Mouse (Mus musculus): ENCODE measurements around the gene Atp8a2. TPM values are rescaled to one million over a fixed set of nuclear protein-coding genes. Genes with fewer than 3 reads are reported as not detected.
A peak's percentile ranks its signal among the peaks of the same experiment; 100 is the strongest.

Gene Atp8a2
- polyA plus RNA-seq, 1 experiment from 2014 or later = 4.9 TPM

DNA sequence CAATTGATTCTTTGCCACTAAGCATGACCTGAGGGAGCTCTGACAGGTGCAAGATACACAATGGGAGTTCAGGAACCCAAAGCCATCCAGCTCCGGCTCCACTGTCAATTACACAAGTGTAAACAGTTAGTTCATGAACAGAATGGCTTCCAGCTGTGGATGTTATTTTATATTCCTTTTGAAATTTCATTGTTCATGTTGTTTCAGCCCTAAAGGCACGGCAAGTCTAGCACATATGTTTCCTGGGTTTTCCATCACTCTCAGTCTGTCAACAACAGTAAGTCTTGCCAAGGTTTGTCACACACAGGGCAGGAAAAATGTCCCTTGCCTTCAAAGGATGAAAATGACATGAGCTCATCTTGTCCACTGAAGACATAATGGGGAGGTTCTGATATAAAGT is 166.3 kb downstream of the Atp8a2 start:
- Histone ChIP-seq H3K27me3 (ENCODE audit: control insufficient read depth, insufficient read depth, low read length) (no peaks in the 10 kb centered on the region), H3K4me1 (replicated peaks; ENCODE audit: control insufficient read depth, insufficient read depth, low read length) (no peaks in the 10 kb centered on the region), H3K9ac (ENCODE audit: low read length) (no peak overlapping the region), H3K4me3 (ENCODE audit: low read depth, low read length) (no peak overlapping the region), H3K9me3 (ENCODE audit: control insufficient read depth, low read length) (no peaks in the 10 kb centered on the region), H3K36me3 (ENCODE audit: control insufficient read depth, insufficient read depth, low read length) (no peaks in the 10 kb centered on the region), H3K27ac (ENCODE audit: low read depth, low read length) (no peak overlapping the region), H3K4me2 (ENCODE audit: low read depth, low read length, severe bottlenecking) (no peak overlapping the region)
- no peak for ATAC-seq (replicated peaks; ENCODE audit: low FRiP score)
- 77% methylated on average over 2 of the region's 2 CpGs for WGBS
- no peak for DNase-seq (ENCODE audit: low spot score)

DNA sequence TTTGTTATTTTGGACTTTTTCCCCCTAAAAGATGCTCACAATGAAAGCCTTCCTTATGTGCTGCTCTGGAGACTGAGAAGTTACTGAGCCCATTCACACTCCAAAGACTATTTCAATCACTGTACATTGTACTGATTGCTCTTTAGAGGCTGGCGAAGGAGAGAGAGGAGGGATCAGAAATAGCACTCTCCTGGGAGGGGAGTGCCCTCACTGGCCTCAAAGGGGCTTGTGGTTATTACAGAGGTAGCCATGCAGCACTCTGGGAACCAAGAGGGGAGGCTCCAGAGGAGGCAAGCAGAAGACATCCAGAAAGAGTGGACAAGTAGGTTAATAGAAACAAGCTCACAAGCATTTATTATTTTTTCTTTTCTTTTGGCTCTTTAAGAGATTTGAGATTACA is 169.8 kb downstream of the Atp8a2 start:
- Histone ChIP-seq H3K27me3 (ENCODE audit: control insufficient read depth, insufficient read depth, low read length) (no peaks in the 10 kb centered on the region), H3K9ac (ENCODE audit: low read length) (no peak overlapping the region), H3K27ac (ENCODE audit: low read depth, low read length) (no peak overlapping the region), H3K4me2 (ENCODE audit: low read depth, low read length, severe bottlenecking) (no peak overlapping the region), H3K4me1 (replicated peaks; ENCODE audit: control insufficient read depth, insufficient read depth, low read length) (no peaks in the 10 kb centered on the region), H3K4me3 (ENCODE audit: low read depth, low read length) (no peak overlapping the region), H3K9me3 (ENCODE audit: control insufficient read depth, low read length) (no peaks in the 10 kb centered on the region), H3K36me3 (ENCODE audit: control insufficient read depth, insufficient read depth, low read length) (no peaks in the 10 kb centered on the region)
- no peak for DNase-seq (ENCODE audit: low spot score)
- ATAC-seq (replicated peaks; ENCODE audit: low FRiP score) = no peak
- WGBS = 71% methylated on average over 1 of the region's 1 CpGs

GRCm38 (mm10) chr14:60026647-60027046 is 170.3 kb downstream of the Atp8a2 start:
- no peak overlapping the region for H3K27ac ChIP-seq (ENCODE audit: low read depth, low read length)
- DNase-seq (ENCODE audit: low spot score) (no peak), ATAC-seq (replicated peaks; ENCODE audit: low FRiP score) (no peak)
- no peaks in the 10 kb centered on the region for H3K9me3 ChIP-seq (ENCODE audit: control insufficient read depth, low read length)
- no peak overlapping the region for H3K9ac ChIP-seq (ENCODE audit: low read length)
- no peak overlapping the region for H3K4me3 ChIP-seq (ENCODE audit: low read depth, low read length)
- 80% methylated on average over 8 of the region's 8 CpGs for WGBS
- no peaks in the 10 kb centered on the region for H3K4me1 ChIP-seq (replicated peaks; ENCODE audit: control insufficient read depth, insufficient read depth, low read length)
- H3K4me2 ChIP-seq (ENCODE audit: low read depth, low read length, severe bottlenecking) = no peak overlapping the region
- no peaks in the 10 kb centered on the region for H3K36me3 ChIP-seq (ENCODE audit: control insufficient read depth, insufficient read depth, low read length)
- H3K27me3 ChIP-seq (ENCODE audit: control insufficient read depth, insufficient read depth, low read length) = no peaks in the 10 kb centered on the region

GRCm38 (mm10) chr14:60015891-60016290 is 181.1 kb downstream of the Atp8a2 start:
- Histone ChIP-seq H3K27me3 (ENCODE audit: control insufficient read depth, insufficient read depth, low read length) (no peaks in the 10 kb centered on the region), H3K27ac (ENCODE audit: low read depth, low read length) (no peak overlapping the region), H3K9ac (ENCODE audit: low read length) (no peak overlapping the region), H3K4me3 (ENCODE audit: low read depth, low read length) (no peak overlapping the region), H3K36me3 (ENCODE audit: control insufficient read depth, insufficient read depth, low read length) (no peaks in the 10 kb centered on the region), H3K4me2 (ENCODE audit: low read depth, low read length, severe bottlenecking) (no peak overlapping the region), H3K9me3 (ENCODE audit: control insufficient read depth, low read length) (no peaks in the 10 kb centered on the region), H3K4me1 (replicated peaks; ENCODE audit: control insufficient read depth, insufficient read depth, low read length) (no peaks in the 10 kb centered on the region)
- peak; percentile 93 for DNase-seq (ENCODE audit: low spot score)
- peak; percentile 85 for ATAC-seq (replicated peaks; ENCODE audit: low FRiP score)
- 30% methylated on average over 4 of the region's 4 CpGs for WGBS

DNA sequence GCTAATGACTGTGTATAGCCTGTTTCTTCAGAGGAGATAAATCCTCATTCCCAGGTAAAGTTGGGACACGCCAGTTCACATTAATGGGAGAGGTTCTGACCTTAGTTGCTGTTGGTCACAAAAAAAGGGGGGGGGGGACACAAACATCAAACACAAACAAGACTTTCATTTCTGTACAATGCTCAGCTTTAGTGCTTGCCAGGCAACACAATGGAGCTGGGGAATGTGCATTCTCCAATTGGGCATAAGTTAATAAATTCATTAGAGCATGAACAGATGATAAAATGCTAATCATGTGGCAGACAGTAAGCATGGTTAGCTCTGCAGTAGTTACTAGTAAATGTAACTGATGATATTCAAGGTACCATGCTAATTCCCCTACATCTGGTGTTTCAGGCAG is 195.2 kb downstream of the Atp8a2 start:
- Histone ChIP-seq H3K9ac (ENCODE audit: low read length) (no peak overlapping the region), H3K27ac (ENCODE audit: low read depth, low read length) (no peak overlapping the region), H3K4me3 (ENCODE audit: low read depth, low read length) (no peak overlapping the region), H3K4me1 (replicated peaks; ENCODE audit: control insufficient read depth, insufficient read depth, low read length) (no peaks in the 10 kb centered on the region), H3K27me3 (ENCODE audit: control insufficient read depth, insufficient read depth, low read length) (no peaks in the 10 kb centered on the region), H3K36me3 (ENCODE audit: control insufficient read depth, insufficient read depth, low read length) (no peaks in the 10 kb centered on the region), H3K4me2 (ENCODE audit: low read depth, low read length, severe bottlenecking) (no peak overlapping the region), H3K9me3 (ENCODE audit: control insufficient read depth, low read length) (no peaks in the 10 kb centered on the region)
- 85% methylated on average over 1 of the region's 1 CpGs for WGBS
- no peak for ATAC-seq (replicated peaks; ENCODE audit: low FRiP score)
- DNase-seq (ENCODE audit: low spot score) = no peak

DNA sequence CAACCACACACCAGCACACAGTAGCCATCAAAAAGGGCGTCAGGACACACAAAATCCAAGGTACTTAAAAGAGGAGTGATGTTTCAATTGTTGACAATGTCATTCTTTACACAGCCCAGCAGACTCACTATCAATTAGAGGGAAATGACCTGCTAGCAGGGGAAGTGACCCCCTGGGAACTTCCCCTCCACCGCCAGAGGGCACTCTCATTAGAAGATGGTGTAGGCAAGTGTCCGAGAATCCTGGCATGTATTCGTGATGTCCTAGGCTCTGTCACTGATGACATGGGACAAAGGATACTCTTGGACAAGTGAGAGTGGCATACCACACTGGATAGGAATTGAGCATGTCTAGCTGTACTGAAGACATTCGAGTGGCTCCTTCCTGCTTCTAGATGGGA is 208.1 kb downstream of the Atp8a2 start:
- no peaks in the 10 kb centered on the region for H3K9me3 ChIP-seq (ENCODE audit: control insufficient read depth, low read length)
- no peaks in the 10 kb centered on the region for H3K4me1 ChIP-seq (replicated peaks; ENCODE audit: control insufficient read depth, insufficient read depth, low read length)
- no peak overlapping the region for H3K9ac ChIP-seq (ENCODE audit: low read length)
- no peaks in the 10 kb centered on the region for H3K36me3 ChIP-seq (ENCODE audit: control insufficient read depth, insufficient read depth, low read length)
- no peak overlapping the region for H3K4me2 ChIP-seq (ENCODE audit: low read depth, low read length, severe bottlenecking)
- no peak overlapping the region for H3K4me3 ChIP-seq (ENCODE audit: low read depth, low read length)
- H3K27ac ChIP-seq (ENCODE audit: low read depth, low read length) = no peak overlapping the region
- DNase-seq (ENCODE audit: low spot score) (no peak), ATAC-seq (replicated peaks; ENCODE audit: low FRiP score) (no peak)
- 65% methylated on average over 5 of the region's 5 CpGs for WGBS
- H3K27me3 ChIP-seq (ENCODE audit: control insufficient read depth, insufficient read depth, low read length) = no peaks in the 10 kb centered on the region

DNA sequence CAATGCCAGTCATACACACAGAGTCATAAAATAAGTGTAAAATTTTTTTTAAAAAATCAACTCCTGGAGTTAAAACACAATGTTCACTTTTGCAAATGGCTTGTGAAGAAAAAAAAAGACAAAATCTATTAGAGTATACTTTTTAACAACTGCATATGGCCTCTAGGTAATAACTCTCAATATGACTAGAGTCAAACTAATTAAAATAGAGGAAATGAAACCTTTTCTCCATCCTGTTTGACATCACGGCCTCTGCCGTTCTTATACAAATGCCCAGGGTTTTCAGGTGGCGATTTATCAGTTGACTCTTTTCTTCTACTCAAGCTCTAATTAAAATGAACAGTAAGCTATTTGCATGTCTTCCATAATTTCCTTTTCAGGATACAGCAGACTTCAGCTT is 209.0 kb downstream of the Atp8a2 start:
- Histone ChIP-seq H3K27me3 (ENCODE audit: control insufficient read depth, insufficient read depth, low read length) (no peaks in the 10 kb centered on the region), H3K36me3 (ENCODE audit: control insufficient read depth, insufficient read depth, low read length) (no peaks in the 10 kb centered on the region), H3K27ac (ENCODE audit: low read depth, low read length) (no peak overlapping the region), H3K9me3 (ENCODE audit: control insufficient read depth, low read length) (no peaks in the 10 kb centered on the region), H3K4me3 (ENCODE audit: low read depth, low read length) (no peak overlapping the region), H3K4me1 (replicated peaks; ENCODE audit: control insufficient read depth, insufficient read depth, low read length) (no peaks in the 10 kb centered on the region), H3K4me2 (ENCODE audit: low read depth, low read length, severe bottlenecking) (no peak overlapping the region), H3K9ac (ENCODE audit: low read length) (no peak overlapping the region)
- DNase-seq (ENCODE audit: low spot score) (no peak), ATAC-seq (replicated peaks; ENCODE audit: low FRiP score) (no peak)
- 79% methylated on average over 3 of the region's 3 CpGs for WGBS

- DNase-seq (ENCODE audit: low spot score) (no peak), ATAC-seq (replicated peaks; ENCODE audit: low FRiP score) (no peak)
- Histone ChIP-seq H3K27ac (ENCODE audit: low read depth, low read length) (no peak overlapping the region), H3K4me3 (ENCODE audit: low read depth, low read length) (no peak overlapping the region), H3K9ac (ENCODE audit: low read length) (no peak overlapping the region), H3K4me2 (ENCODE audit: low read depth, low read length, severe bottlenecking) (no peak overlapping the region), H3K36me3 (ENCODE audit: control insufficient read depth, insufficient read depth, low read length) (no peaks in the 10 kb centered on the region), H3K4me1 (replicated peaks; ENCODE audit: control insufficient read depth, insufficient read depth, low read length) (no peaks in the 10 kb centered on the region), H3K27me3 (ENCODE audit: control insufficient read depth, insufficient read depth, low read length) (no peaks in the 10 kb centered on the region), H3K9me3 (ENCODE audit: control insufficient read depth, low read length) (no peaks in the 10 kb centered on the region)
- 30% methylated on average over 1 of the region's 2 CpGs for WGBS
These were observed 219.0 kb downstream of the Atp8a2 start for GRCm38 (mm10) chr14:59978007-59978406.

GRCm38 (mm10) chr14:59971221-59971730 is 225.7 kb downstream of the Atp8a2 start:
- Histone ChIP-seq H3K27me3 (ENCODE audit: control insufficient read depth, insufficient read depth, low read length) (peaks cover 11% of the 10 kb centered on the region; the same call in 1 of the 2 replicates), H3K4me2 (ENCODE audit: low read depth, low read length, severe bottlenecking) (no peak overlapping the region), H3K4me1 (replicated peaks; ENCODE audit: control insufficient read depth, insufficient read depth, low read length) (peaks cover 18% of the 10 kb centered on the region), H3K36me3 (ENCODE audit: control insufficient read depth, insufficient read depth, low read length) (no peaks in the 10 kb centered on the region), H3K9ac (ENCODE audit: low read length) (no peak overlapping the region), H3K4me3 (ENCODE audit: low read depth, low read length) (no peak overlapping the region), H3K27ac (ENCODE audit: low read depth, low read length) (no peak overlapping the region), H3K9me3 (ENCODE audit: control insufficient read depth, low read length) (no peaks in the 10 kb centered on the region)
- ATAC-seq (replicated peaks; ENCODE audit: low FRiP score) (no peak), DNase-seq (ENCODE audit: low spot score) (no peak)
- 48% methylated on average over 5 of the region's 5 CpGs for WGBS

Measured in forebrain, embryonic 11.5 days (tissue).